Mouse (Mus musculus): Measurements from ENCODE around the gene Snx4. TPM values are rescaled to one million over a fixed set of nuclear protein-coding genes. Genes with fewer than 3 reads are reported as not detected.

The Snx4 gene
- polyA plus RNA-seq, 1 experiment from 2014 or later: 103 TPM

- 88% methylated on average over 7 of the region's 7 CpGs for WGBS
- Histone ChIP-seq H3K27me3 (replicated peaks; ENCODE audit: control insufficient read depth, insufficient read depth, low read length) (no peaks in the 10 kb centered on the region), H3K9me3 (ENCODE audit: control insufficient read depth, low read length) (no peaks in the 10 kb centered on the region), H3K4me2 (ENCODE audit: low read length) (no peak overlapping the region), H3K27ac (ENCODE audit: low read depth, low read length) (no peak overlapping the region), H3K4me1 (ENCODE audit: control insufficient read depth, insufficient read depth, low read depth, low read length) (no peaks in the 10 kb centered on the region), H3K4me3 (ENCODE audit: low read length) (no peak overlapping the region), H3K9ac (ENCODE audit: low read depth, low read length) (no peak overlapping the region), H3K36me3 (ENCODE audit: control insufficient read depth, insufficient read depth, low read length) (peaks cover 51% of the 10 kb centered on the region)
- no peak for ATAC-seq
Observed at GRCm38 (mm10) chr16:33294681-33295080, 43.4 kb downstream of the Snx4 start.

GRCm38 (mm10) chr16:33295321-33295720 is 44.1 kb downstream of the Snx4 start:
- ATAC-seq: no peak

GRCm38 (mm10) chr16:33297493-33297892 is 46.3 kb downstream of the Snx4 start:
- WGBS: 97% methylated on average over 1 of the region's 1 CpGs
- peaks cover 42% of the 10 kb centered on the region for H3K36me3 ChIP-seq (ENCODE audit: control insufficient read depth, insufficient read depth, low read length)
- H3K27me3 ChIP-seq (replicated peaks; ENCODE audit: control insufficient read depth, insufficient read depth, low read length): no peaks in the 10 kb centered on the region
- H3K9ac ChIP-seq (ENCODE audit: low read depth, low read length): no peak overlapping the region
- no peak overlapping the region for H3K4me2 ChIP-seq (ENCODE audit: low read length)
- no peak overlapping the region for H3K4me3 ChIP-seq (ENCODE audit: low read length)
- no peaks in the 10 kb centered on the region for H3K4me1 ChIP-seq (ENCODE audit: control insufficient read depth, insufficient read depth, low read depth, low read length)
- H3K27ac ChIP-seq (ENCODE audit: low read depth, low read length): no peak overlapping the region
- H3K9me3 ChIP-seq (ENCODE audit: control insufficient read depth, low read length): no peaks in the 10 kb centered on the region
- ATAC-seq: no peak

More at GRCm38 (mm10) chr16:33295321-33295720, 44.1 kb downstream of the Snx4 start:
- Histone ChIP-seq H3K9me3 (ENCODE audit: control insufficient read depth, low read length) (no peaks in the 10 kb centered on the region), H3K27me3 (replicated peaks; ENCODE audit: control insufficient read depth, insufficient read depth, low read length) (no peaks in the 10 kb centered on the region), H3K9ac (ENCODE audit: low read depth, low read length) (no peak overlapping the region), H3K27ac (ENCODE audit: low read depth, low read length) (no peak overlapping the region), H3K36me3 (ENCODE audit: control insufficient read depth, insufficient read depth, low read length) (peaks cover 54% of the 10 kb centered on the region), H3K4me3 (ENCODE audit: low read length) (no peak overlapping the region), H3K4me1 (ENCODE audit: control insufficient read depth, insufficient read depth, low read depth, low read length) (no peaks in the 10 kb centered on the region), H3K4me2 (ENCODE audit: low read length) (no peak overlapping the region)
- WGBS: 95% methylated on average over 9 of the region's 9 CpGs

DNA sequence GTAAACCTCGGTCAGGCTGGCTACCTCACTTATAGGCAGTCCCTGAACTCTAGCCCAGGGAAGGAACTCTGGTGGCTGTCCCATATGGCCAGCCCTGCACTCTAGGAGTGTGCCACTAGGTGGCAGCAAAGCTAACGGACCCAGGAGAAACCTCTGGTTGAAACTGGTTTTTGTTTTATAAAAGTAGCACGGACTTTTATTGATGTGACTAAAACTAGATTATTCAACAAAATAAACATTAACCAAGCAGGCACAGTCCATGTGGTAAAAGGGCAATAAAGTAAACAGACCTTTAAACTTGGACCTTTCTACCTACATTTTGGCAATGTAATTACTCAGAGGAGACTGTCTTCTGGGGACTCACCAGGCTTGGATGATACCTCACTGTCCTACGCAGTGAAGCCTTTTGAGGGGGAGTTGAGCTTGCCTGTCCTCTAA is 55.4 kb downstream of the Snx4 start:
- H3K4me3 ChIP-seq (ENCODE audit: low read length): no peak overlapping the region
- peak; percentile 55; the same call in 1 of the 2 replicates for ATAC-seq
- H3K27ac ChIP-seq (ENCODE audit: low read depth, low read length): no peak overlapping the region
- no peaks in the 10 kb centered on the region for H3K9me3 ChIP-seq (ENCODE audit: control insufficient read depth, low read length)
- 0 out of 2 replicates have a peak, but pooled peaks cover 7% of the 10 kb centered on the region for H3K36me3 ChIP-seq (ENCODE audit: control insufficient read depth, insufficient read depth, low read length)
- no peak overlapping the region for H3K4me2 ChIP-seq (ENCODE audit: low read length)
- H3K27me3 ChIP-seq (replicated peaks; ENCODE audit: control insufficient read depth, insufficient read depth, low read length): no peaks in the 10 kb centered on the region
- no peaks in the 10 kb centered on the region for H3K4me1 ChIP-seq (ENCODE audit: control insufficient read depth, insufficient read depth, low read depth, low read length)
- no peak overlapping the region for H3K9ac ChIP-seq (ENCODE audit: low read depth, low read length)
- WGBS: 13% methylated on average over 4 of the region's 4 CpGs

DNA sequence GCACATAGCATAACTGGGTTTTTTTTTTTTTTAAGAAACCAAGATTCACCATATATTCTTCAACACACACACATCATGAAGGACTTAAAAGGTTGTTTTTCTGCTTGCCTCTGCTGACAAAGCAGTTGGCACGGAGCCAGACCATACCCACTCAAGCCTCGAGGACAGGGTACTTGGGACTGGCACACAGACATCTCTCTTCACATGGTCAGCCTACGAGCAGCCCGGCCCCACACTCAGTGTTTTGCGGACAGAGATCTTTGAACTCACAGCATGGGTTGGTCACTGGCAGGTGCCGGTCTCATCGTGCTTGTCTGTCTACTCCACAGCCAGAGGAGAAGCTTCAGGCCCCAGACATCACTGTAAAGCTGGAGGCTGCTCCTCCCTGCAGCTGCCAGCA is 56.5 kb downstream of the Snx4 start:
- Histone ChIP-seq H3K9me3 (ENCODE audit: control insufficient read depth, low read length) (no peaks in the 10 kb centered on the region), H3K4me1 (ENCODE audit: control insufficient read depth, insufficient read depth, low read depth, low read length) (no peaks in the 10 kb centered on the region), H3K9ac (ENCODE audit: low read depth, low read length) (no peak overlapping the region), H3K4me3 (ENCODE audit: low read length) (no peak overlapping the region), H3K27ac (ENCODE audit: low read depth, low read length) (no peak overlapping the region), H3K4me2 (ENCODE audit: low read length) (no peak overlapping the region), H3K36me3 (ENCODE audit: control insufficient read depth, insufficient read depth, low read length) (0 out of 2 replicates have a peak, but pooled peaks cover 7% of the 10 kb centered on the region), H3K27me3 (replicated peaks; ENCODE audit: control insufficient read depth, insufficient read depth, low read length) (no peaks in the 10 kb centered on the region)
- WGBS: 60% methylated on average over 7 of the region's 7 CpGs
- ATAC-seq: no peak

GRCm38 (mm10) chr16:33309066-33309465 is 57.8 kb downstream of the Snx4 start:
- H3K4me1 ChIP-seq (ENCODE audit: control insufficient read depth, insufficient read depth, low read depth, low read length): no peaks in the 10 kb centered on the region
- 0 out of 2 replicates have a peak, but pooled peaks cover 7% of the 10 kb centered on the region for H3K36me3 ChIP-seq (ENCODE audit: control insufficient read depth, insufficient read depth, low read length)
- no peaks in the 10 kb centered on the region for H3K9me3 ChIP-seq (ENCODE audit: control insufficient read depth, low read length)
- H3K4me3 ChIP-seq (ENCODE audit: low read length): no peak overlapping the region
- H3K27ac ChIP-seq (ENCODE audit: low read depth, low read length): no peak overlapping the region
- WGBS: 71% methylated on average over 3 of the region's 3 CpGs
- no peak overlapping the region for H3K9ac ChIP-seq (ENCODE audit: low read depth, low read length)
- no peak overlapping the region for H3K4me2 ChIP-seq (ENCODE audit: low read length)
- ATAC-seq: no peak
- H3K27me3 ChIP-seq (replicated peaks; ENCODE audit: control insufficient read depth, insufficient read depth, low read length): no peaks in the 10 kb centered on the region

GRCm38 (mm10) chr16:33315611-33316010 is 64.4 kb downstream of the Snx4 start:
- Histone ChIP-seq H3K9me3 (ENCODE audit: control insufficient read depth, low read length) (no peaks in the 10 kb centered on the region), H3K4me3 (ENCODE audit: low read length) (no peak overlapping the region), H3K9ac (ENCODE audit: low read depth, low read length) (no peak overlapping the region), H3K4me1 (ENCODE audit: control insufficient read depth, insufficient read depth, low read depth, low read length) (no peaks in the 10 kb centered on the region), H3K27ac (ENCODE audit: low read depth, low read length) (no peak overlapping the region), H3K4me2 (ENCODE audit: low read length) (no peak overlapping the region), H3K27me3 (replicated peaks; ENCODE audit: control insufficient read depth, insufficient read depth, low read length) (no peaks in the 10 kb centered on the region), H3K36me3 (ENCODE audit: control insufficient read depth, insufficient read depth, low read length) (no peaks in the 10 kb centered on the region)
- ATAC-seq: no peak
- WGBS: 95% methylated on average over 4 of the region's 4 CpGs

DNA sequence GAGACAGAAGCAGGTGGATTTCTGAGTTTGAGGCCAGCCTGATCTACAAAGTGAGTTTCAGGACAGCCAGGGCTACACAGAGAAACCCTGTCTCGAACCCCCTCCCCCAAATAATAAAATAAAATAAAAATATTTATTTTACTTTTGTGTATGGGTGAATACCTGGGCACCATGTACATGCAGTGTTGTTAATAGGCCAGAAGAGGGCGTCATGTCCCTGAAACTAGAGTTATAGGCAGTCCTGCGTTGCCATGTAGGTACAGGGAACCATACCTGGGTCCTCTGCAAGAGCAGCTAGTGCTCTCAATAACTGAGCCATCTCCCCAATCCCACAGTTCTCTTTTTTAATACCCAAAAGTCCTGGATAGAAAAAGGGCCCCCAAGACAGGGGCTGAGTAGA is 66.4 kb downstream of the Snx4 start:
- no peak overlapping the region for H3K27ac ChIP-seq (ENCODE audit: low read depth, low read length)
- H3K9ac ChIP-seq (ENCODE audit: low read depth, low read length): no peak overlapping the region
- H3K36me3 ChIP-seq (ENCODE audit: control insufficient read depth, insufficient read depth, low read length): no peaks in the 10 kb centered on the region
- no peak overlapping the region for H3K4me2 ChIP-seq (ENCODE audit: low read length)
- H3K27me3 ChIP-seq (replicated peaks; ENCODE audit: control insufficient read depth, insufficient read depth, low read length): no peaks in the 10 kb centered on the region
- ATAC-seq: no peak
- no peaks in the 10 kb centered on the region for H3K4me1 ChIP-seq (ENCODE audit: control insufficient read depth, insufficient read depth, low read depth, low read length)
- H3K9me3 ChIP-seq (ENCODE audit: control insufficient read depth, low read length): no peaks in the 10 kb centered on the region
- H3K4me3 ChIP-seq (ENCODE audit: low read length): no peak overlapping the region
- WGBS: 73% methylated on average over 3 of the region's 3 CpGs

DNA sequence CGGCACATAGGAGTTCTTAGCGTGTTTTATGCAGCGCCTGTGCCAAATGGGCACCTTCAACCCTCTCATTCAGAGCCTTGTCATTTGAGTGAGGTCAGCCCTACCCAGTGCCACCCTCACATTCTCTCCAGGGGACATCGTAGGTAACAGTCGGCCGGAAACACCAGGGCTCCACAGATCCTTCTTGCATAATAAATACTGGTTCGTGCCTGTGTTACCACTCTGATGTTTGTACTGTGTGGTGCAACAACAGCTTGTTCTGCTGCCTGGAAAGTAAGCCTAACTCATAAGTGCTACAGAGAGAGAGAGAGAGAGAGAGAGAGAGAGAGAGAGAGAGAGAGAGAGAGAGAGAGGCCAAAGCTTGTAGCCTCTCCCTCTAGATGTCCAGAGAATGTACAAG is 66.8 kb downstream of the Snx4 start:
- Histone ChIP-seq H3K27me3 (replicated peaks; ENCODE audit: control insufficient read depth, insufficient read depth, low read length) (no peaks in the 10 kb centered on the region), H3K9ac (ENCODE audit: low read depth, low read length) (no peak overlapping the region), H3K36me3 (ENCODE audit: control insufficient read depth, insufficient read depth, low read length) (no peaks in the 10 kb centered on the region), H3K4me1 (ENCODE audit: control insufficient read depth, insufficient read depth, low read depth, low read length) (no peaks in the 10 kb centered on the region), H3K4me2 (ENCODE audit: low read length) (no peak overlapping the region), H3K4me3 (ENCODE audit: low read length) (no peak overlapping the region), H3K9me3 (ENCODE audit: control insufficient read depth, low read length) (no peaks in the 10 kb centered on the region), H3K27ac (ENCODE audit: low read depth, low read length) (no peak overlapping the region)
- ATAC-seq: no peak
- 85% methylated on average over 7 of the region's 7 CpGs for WGBS

Data from hindbrain, embryonic 16.5 days (tissue).